Comparison of ENCODE assay signal across 17 mouse cellular contexts in genomic region chr4:135730204-135730603, GRCm38 (mm10). TPM values are rescaled to one million over a fixed set of nuclear protein-coding genes. Genes with fewer than 3 reads are reported as not detected.
A peak's percentile ranks its signal among the peaks of the same experiment; 100 is the strongest.
DNase-seq lines count a peak whose midpoint lies in the region; ATAC-seq and TF ChIP-seq lines count a peak whose summit lies in the region.
"Had no signal": no experiment of that assay in that cellular context is flagged by ENCODE, and none has a peak within 500 bp of the region (broad histone marks: within the 10 kb centered on the region; RNA-seq: fewer than 3 reads in every experiment).

No protein-coding gene starts in this region.

- no peak for TF ChIP-seq CTCF in hindbrain, postnatal 0 days (IDR thresholded peaks at IDR 0.05; ENCODE audit: low read depth)
- TF ChIP-seq CTCF in brain, embryonic 14.5 days (IDR thresholded peaks at IDR 0.05; ENCODE audit: borderline replicate concordance, extremely low read depth, insufficient read depth, insufficient read length) = no peak
- no peak for TF ChIP-seq CTCF in heart, adult 2 months (IDR thresholded peaks at IDR 0.05)

- no peak overlapping the region for H3K27ac ChIP-seq in hindbrain, postnatal 0 days
- H3K27ac ChIP-seq in hindbrain, embryonic 12.5 days = no peak overlapping the region
- no peak overlapping the region for H3K27ac ChIP-seq in neural tube, embryonic 15.5 days (replicated peaks)
- H3K27ac ChIP-seq in heart, adult 2 months = no peak overlapping the region
- H3K27ac ChIP-seq: hindbrain, embryonic 14.5 days; liver, embryonic 13.5 days; neural tube, embryonic 13.5 days had no signal

- H3K4me1 ChIP-seq in hindbrain, postnatal 0 days (ENCODE audit: insufficient read depth, low read length) = no peaks in the 10 kb centered on the region
- H3K4me1 ChIP-seq in hindbrain, embryonic 12.5 days = no peaks in the 10 kb centered on the region
- H3K4me1 ChIP-seq in neural tube, embryonic 15.5 days = no peaks in the 10 kb centered on the region
- no peaks in the 10 kb centered on the region for H3K4me1 ChIP-seq in heart, adult 2 months (ENCODE audit: control insufficient read depth, insufficient read depth, low read length)
- H3K4me1 ChIP-seq: neural tube, embryonic 13.5 days had no signal

- H3K9me3 ChIP-seq in hindbrain, postnatal 0 days (ENCODE audit: low read length) = no peaks in the 10 kb centered on the region
- H3K9me3 ChIP-seq in hindbrain, embryonic 12.5 days (replicated peaks) = peaks cover 5% of the 10 kb centered on the region; the same call in 1 of the 2 replicates
- no peaks in the 10 kb centered on the region for H3K9me3 ChIP-seq in neural tube, embryonic 15.5 days (replicated peaks)

- TF ChIP-seq EP300 in heart, adult 2 months (IDR thresholded peaks at IDR 0.05; ENCODE audit: insufficient read depth, low read depth, low read length) = no peak

- H3K9ac ChIP-seq in hindbrain, postnatal 0 days (replicated peaks; ENCODE audit: low read length) = no peak overlapping the region
- H3K9ac ChIP-seq in hindbrain, embryonic 12.5 days = no peak overlapping the region
- no peak overlapping the region for H3K9ac ChIP-seq in neural tube, embryonic 15.5 days (replicated peaks)
- H3K9ac ChIP-seq in heart, adult 2 months (ENCODE audit: low read depth, low read length) = no peak overlapping the region
- H3K9ac ChIP-seq: hindbrain, embryonic 14.5 days; liver, embryonic 13.5 days; neural tube, embryonic 13.5 days had no signal

- intact Hi-C loops in heart, adult 2 months (cut with DNase I) = no loop called here

- no peak for TF ChIP-seq POLR2A in brain, embryonic 14.5 days (IDR thresholded peaks at IDR 0.05; ENCODE audit: borderline replicate concordance, extremely low read depth, insufficient read depth, insufficient read length, poor library complexity, severe bottlenecking)
- TF ChIP-seq POLR2A in heart, adult 2 months (IDR thresholded peaks at IDR 0.05; ENCODE audit: insufficient read depth, low read depth, low read length) = no peak

- DNase-seq in hindbrain, postnatal 0 days (ENCODE audit: low spot score) = peak; percentile 43
- peak; percentile 29 for DNase-seq in brain, embryonic 14.5 days (ENCODE audit: low read depth)
- peak; percentile 29 for DNase-seq in cerebellum, adult 8-10 months
- peak; percentile 48 to 51 for DNase-seq in layer of hippocampus, adult 8-10 months (ENCODE audit: low spot score in 2 of 2)
- DNase-seq in lung, postnatal 25 days (ENCODE audit: low spot score) = no peak
- DNase-seq in heart, adult 2 months = no peak
- DNase-seq: kidney, postnatal 14 days; liver, embryonic 13.5 days; lung, postnatal 4 days; midbrain, embryonic 14.5 days had no signal

- H3K36me3 ChIP-seq in hindbrain, postnatal 0 days (ENCODE audit: insufficient read depth, low read length) = no peaks in the 10 kb centered on the region
- no peaks in the 10 kb centered on the region for H3K36me3 ChIP-seq in hindbrain, embryonic 12.5 days
- no peaks in the 10 kb centered on the region for H3K36me3 ChIP-seq in neural tube, embryonic 15.5 days
- H3K36me3 ChIP-seq in heart, adult 2 months (ENCODE audit: control insufficient read depth, insufficient read depth, low read length) = no peaks in the 10 kb centered on the region
- H3K36me3 ChIP-seq: neural tube, embryonic 13.5 days had no signal

- no peak overlapping the region for H3K4me2 ChIP-seq in hindbrain, postnatal 0 days (ENCODE audit: low read depth, low read length)
- no peak overlapping the region for H3K4me2 ChIP-seq in hindbrain, embryonic 12.5 days (replicated peaks)
- H3K4me2 ChIP-seq in neural tube, embryonic 15.5 days = no peak overlapping the region
- H3K4me2 ChIP-seq: hindbrain, embryonic 14.5 days; liver, embryonic 13.5 days; neural tube, embryonic 13.5 days had no signal

- 52% methylated on average over 9 of the region's 9 CpGs for WGBS in hindbrain, postnatal 0 days
- 76% methylated on average over 9 of the region's 9 CpGs for WGBS in hindbrain, embryonic 12.5 days
- 65% methylated on average over 9 of the region's 9 CpGs for WGBS in neural tube, embryonic 15.5 days
- WGBS in heart, adult 2 months = 90% methylated on average over 9 of the region's 9 CpGs

- H3K79me2 ChIP-seq in heart, adult 2 months (replicated peaks; ENCODE audit: control insufficient read depth, insufficient read depth, low read length) = no peaks in the 10 kb centered on the region

- no peak overlapping the region for H3K4me3 ChIP-seq in hindbrain, postnatal 0 days (ENCODE audit: low read length)
- no peak overlapping the region for H3K4me3 ChIP-seq in hindbrain, embryonic 12.5 days
- H3K4me3 ChIP-seq in neural tube, embryonic 15.5 days (replicated peaks) = no peak overlapping the region
- no peak overlapping the region for H3K4me3 ChIP-seq in heart, adult 2 months
- H3K4me3 ChIP-seq: liver, embryonic 13.5 days; neural tube, embryonic 13.5 days had no signal

- peak; percentile 58; the same call in 1 of the 2 replicates for ATAC-seq in hindbrain, postnatal 0 days
- ATAC-seq in hindbrain, embryonic 12.5 days (ENCODE audit: low FRiP score) = no peak
- ATAC-seq in neural tube, embryonic 15.5 days (ENCODE audit: low FRiP score) = no peak
- ATAC-seq: activated CD4-positive, CD25-positive, alpha-beta regulatory T cell, adult 4 months had no signal

- no peaks in the 10 kb centered on the region for H3K27me3 ChIP-seq in hindbrain, postnatal 0 days (ENCODE audit: insufficient read depth, low read length)
- no peaks in the 10 kb centered on the region; the same call in 1 of the 2 replicates for H3K27me3 ChIP-seq in hindbrain, embryonic 12.5 days
- H3K27me3 ChIP-seq in neural tube, embryonic 15.5 days (replicated peaks) = no peaks in the 10 kb centered on the region
- no peaks in the 10 kb centered on the region for H3K27me3 ChIP-seq in heart, adult 2 months (ENCODE audit: control insufficient read depth, insufficient read depth, low read length)
- H3K27me3 ChIP-seq: neural tube, embryonic 13.5 days had no signal

RNA-seq across cellular contexts. Expression of gene Il22ra1, which starts 2.2 kb away (rescaled TPM):
- total RNA-seq in hindbrain, postnatal 0 days (2014; rRNA removed) = 0.84 TPM in 1 of 2 replicates, not detected in the other
- polyA plus RNA-seq in hindbrain, postnatal 0 days (2015; fragmentation: Nextera tagmentation; extraction: Ambion mirVana) = not detected in 2 replicates
- polyA plus RNA-seq in hindbrain, embryonic 12.5 days (2016; fragmentation: Nextera tagmentation; extraction: Ambion mirVana) = not detected in 2 replicates
- 0.16 and 0.19 TPM in 2 replicates for polyA plus RNA-seq in brain, embryonic 14.5 days (2012; rRNA removed)
- total RNA-seq in layer of hippocampus, adult 8-10 months (2022) = under 1 TPM in 1 of 4 experiments, not detected in 3; 0.21 TPM
- polyA plus RNA-seq in neural tube, embryonic 15.5 days (2015; fragmentation: Nextera tagmentation; extraction: Ambion mirVana) = 0.51 TPM in 1 of 2 replicates, not detected in the other
- total RNA-seq in heart, adult 2 months (2021) = under 1 TPM; 0.30 to 0.42 TPM
- polyA plus RNA-seq in heart, adult 2 months (2012; rRNA removed) = 0.15 and 0.23 TPM in 2 replicates
- total RNA-seq: MEL had no signal
- polyA plus RNA-seq: activated CD4-positive, CD25-positive, alpha-beta regulatory T cell, adult 4 months; heart, embryonic 14.5 days; hindbrain, embryonic 14.5 days; midbrain, embryonic 14.5 days; neural tube, embryonic 13.5 days had no signal

RNA-seq across cellular contexts. Expression of gene Myom3, which starts 29.3 kb away (rescaled TPM):
- total RNA-seq in hindbrain, postnatal 0 days (2014; rRNA removed) = 0.58 and 2.0 TPM in 2 replicates
- polyA plus RNA-seq in hindbrain, postnatal 0 days (2015; fragmentation: Nextera tagmentation; extraction: Ambion mirVana) = 1.4 and 1.6 TPM in 2 replicates
- polyA plus RNA-seq in hindbrain, embryonic 12.5 days (2016; fragmentation: Nextera tagmentation; extraction: Ambion mirVana) = 0.35 and 1.5 TPM in 2 replicates
- 0.10 and 0.15 TPM in 2 replicates for polyA plus RNA-seq in brain, embryonic 14.5 days (2012; rRNA removed)
- total RNA-seq in layer of hippocampus, adult 8-10 months (2022) = under 1 TPM; 0.59 to 0.76 (median 0.69) TPM
- polyA plus RNA-seq in neural tube, embryonic 15.5 days (2015; fragmentation: Nextera tagmentation; extraction: Ambion mirVana) = 1.0 and 1.1 TPM in 2 replicates
- total RNA-seq in heart, adult 2 months (2021) = 1 to 10 TPM in 1 of 2 experiments, under 1 TPM in 1; 0.61 to 1.5 TPM
- 1.4 and 1.6 TPM in 2 replicates for polyA plus RNA-seq in heart, adult 2 months (2012; rRNA removed)
- total RNA-seq: MEL had no signal
- polyA plus RNA-seq: activated CD4-positive, CD25-positive, alpha-beta regulatory T cell, adult 4 months had no signal

RNA-seq across cellular contexts. Expression of gene Ifnlr1, which starts 44.1 kb away (rescaled TPM):
- total RNA-seq in hindbrain, postnatal 0 days (2014; rRNA removed) = 0.22 and 0.58 TPM in 2 replicates
- polyA plus RNA-seq in hindbrain, postnatal 0 days (2015; fragmentation: Nextera tagmentation; extraction: Ambion mirVana) = 0.11 and 0.23 TPM in 2 replicates
- polyA plus RNA-seq in hindbrain, embryonic 12.5 days (2016; fragmentation: Nextera tagmentation; extraction: Ambion mirVana) = 0.42 and 0.65 TPM in 2 replicates
- polyA plus RNA-seq in brain, embryonic 14.5 days (2012; rRNA removed) = 0.50 and 0.62 TPM in 2 replicates
- total RNA-seq in layer of hippocampus, adult 8-10 months (2022) = under 1 TPM; 0.16 to 0.52 (median 0.17) TPM
- polyA plus RNA-seq in neural tube, embryonic 15.5 days (2015; fragmentation: Nextera tagmentation; extraction: Ambion mirVana) = 0.46 and 0.47 TPM in 2 replicates
- 1 to 10 TPM; 1.8 to 3.2 TPM for total RNA-seq in heart, adult 2 months (2021)
- 2.0 and 2.8 TPM in 2 replicates for polyA plus RNA-seq in heart, adult 2 months (2012; rRNA removed)
- total RNA-seq: MEL had no signal

Comparison
In these comparisons a context has a peak if more than half of its experiments do, and no peak if none do; other contexts are left out.
1. DNase-seq: peak in hindbrain, postnatal 0 days (single experiment), brain, embryonic 14.5 days (single experiment), cerebellum, adult 8-10 months (single experiment) and layer of hippocampus, adult 8-10 months (2 of 2); none in lung, postnatal 25 days (single experiment) and heart, adult 2 months (0 of 2).